Mouse (Mus musculus): ENCODE results near the gene Wdr93. TPM values are rescaled to one million over a fixed set of nuclear protein-coding genes. Genes with fewer than 3 reads are reported as not detected.

The Wdr93 gene
- polyA plus RNA-seq, 1 experiment from 2014 or later: 0.32 TPM

DNA sequence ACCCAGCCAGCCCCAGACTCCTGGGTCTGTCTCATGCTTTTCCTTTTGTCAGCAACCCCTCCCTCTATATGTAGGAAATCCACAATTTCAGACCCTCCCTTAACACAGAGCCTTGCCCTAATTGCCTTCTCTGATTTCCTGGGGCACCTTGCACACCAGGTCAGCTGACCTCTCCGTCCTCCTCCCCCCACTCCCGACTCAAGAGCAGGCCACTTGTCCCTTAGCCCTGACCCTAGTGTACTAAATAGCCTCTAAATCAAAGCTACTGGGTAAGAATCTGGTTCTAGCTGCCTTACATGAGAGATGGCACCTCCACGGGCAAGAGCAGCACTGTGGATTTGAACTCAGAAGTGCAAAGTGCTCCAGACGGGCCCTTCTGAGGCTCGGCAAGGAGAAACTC lies 59.1 kb downstream of the Wdr93 start:
- Histone ChIP-seq H3K4me2 (replicated peaks; ENCODE audit: low read depth, low read length) (no peak overlapping the region), H3K4me3 (ENCODE audit: low read length) (no peak overlapping the region), H3K9me3 (ENCODE audit: control insufficient read depth, low read length) (no peaks in the 10 kb centered on the region), H3K27ac (ENCODE audit: low read depth, low read length) (no peak overlapping the region), H3K36me3 (ENCODE audit: control insufficient read depth, insufficient read depth, low read length) (no peaks in the 10 kb centered on the region), H3K4me1 (ENCODE audit: control insufficient read depth, insufficient read depth, low read length) (no peaks in the 10 kb centered on the region), H3K9ac (ENCODE audit: low read depth, low read length) (no peak overlapping the region), H3K27me3 (ENCODE audit: control insufficient read depth, insufficient read depth, low read length) (no peaks in the 10 kb centered on the region; the same call in 1 of the 2 replicates)
- ATAC-seq (ENCODE audit: low FRiP score, low TSS enrichment): no peak
- 37% methylated on average over 5 of the region's 5 CpGs for WGBS

GRCm38 (mm10) chr7:79803887-79804286 lies 60.9 kb downstream of the Wdr93 start:
- H3K36me3 ChIP-seq (ENCODE audit: control insufficient read depth, insufficient read depth, low read length): no peaks in the 10 kb centered on the region
- no peak overlapping the region for H3K4me3 ChIP-seq (ENCODE audit: low read length)
- H3K9me3 ChIP-seq (ENCODE audit: control insufficient read depth, low read length): no peaks in the 10 kb centered on the region
- no peak overlapping the region for H3K27ac ChIP-seq (ENCODE audit: low read depth, low read length)
- no peak overlapping the region for H3K4me2 ChIP-seq (replicated peaks; ENCODE audit: low read depth, low read length)
- H3K27me3 ChIP-seq (ENCODE audit: control insufficient read depth, insufficient read depth, low read length): no peaks in the 10 kb centered on the region
- 50% methylated on average over 2 of the region's 2 CpGs for WGBS
- no peak overlapping the region for H3K9ac ChIP-seq (ENCODE audit: low read depth, low read length)
- H3K4me1 ChIP-seq (ENCODE audit: control insufficient read depth, insufficient read depth, low read length): no peaks in the 10 kb centered on the region
- ATAC-seq (ENCODE audit: low FRiP score, low TSS enrichment): no peak

DNA sequence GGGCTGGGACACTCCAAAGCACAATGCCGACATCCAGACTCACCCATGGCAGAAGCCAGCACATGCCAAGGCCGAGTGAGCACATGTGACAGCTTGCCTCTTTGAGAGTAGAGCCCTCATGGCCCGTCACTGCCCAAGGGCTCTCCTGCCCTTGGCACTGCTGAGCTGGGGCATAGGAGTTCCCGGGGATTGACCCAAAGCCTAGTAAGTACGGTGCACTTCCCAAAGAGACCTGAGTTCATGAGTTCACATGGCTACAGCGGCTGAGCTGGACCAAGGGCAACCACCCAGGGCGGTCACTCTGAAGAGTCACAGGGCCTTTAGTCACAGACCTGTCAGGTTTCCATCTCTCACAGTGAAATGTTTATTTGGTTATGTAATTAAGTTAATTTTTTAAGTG lies 65.6 kb downstream of the Wdr93 start:
- Histone ChIP-seq H3K27me3 (ENCODE audit: control insufficient read depth, insufficient read depth, low read length) (peaks cover 22% of the 10 kb centered on the region), H3K9ac (ENCODE audit: low read depth, low read length) (no peak overlapping the region), H3K36me3 (ENCODE audit: control insufficient read depth, insufficient read depth, low read length) (no peaks in the 10 kb centered on the region), H3K9me3 (ENCODE audit: control insufficient read depth, low read length) (no peaks in the 10 kb centered on the region), H3K4me1 (ENCODE audit: control insufficient read depth, insufficient read depth, low read length) (no peaks in the 10 kb centered on the region), H3K4me2 (replicated peaks; ENCODE audit: low read depth, low read length) (no peak overlapping the region), H3K27ac (ENCODE audit: low read depth, low read length) (no peak overlapping the region), H3K4me3 (ENCODE audit: low read length) (no peak overlapping the region)
- ATAC-seq (ENCODE audit: low FRiP score, low TSS enrichment): no peak
- 90% methylated on average over 7 of the region's 7 CpGs for WGBS

- WGBS: 11% methylated on average over 71 of the region's 71 CpGs
- no peak within 1 kb of the TSS for H3K27ac ChIP-seq (ENCODE audit: low read depth, low read length)
- no peaks in the 10 kb centered on the region for H3K9me3 ChIP-seq (ENCODE audit: control insufficient read depth, low read length)
- peak within 1 kb of the TSS; percentile 57 for H3K9ac ChIP-seq (ENCODE audit: low read depth, low read length)
- H3K4me3 ChIP-seq (ENCODE audit: low read length): peak within 1 kb of the TSS; percentile 35
- ATAC-seq (ENCODE audit: low FRiP score, low TSS enrichment): peak; percentile 66
- H3K4me1 ChIP-seq (ENCODE audit: control insufficient read depth, insufficient read depth, low read length): no peaks in the 10 kb centered on the region
- no peaks in the 10 kb centered on the region for H3K36me3 ChIP-seq (ENCODE audit: control insufficient read depth, insufficient read depth, low read length)
- peaks cover 22% of the 10 kb centered on the region for H3K27me3 ChIP-seq (ENCODE audit: control insufficient read depth, insufficient read depth, low read length)
- peak within 1 kb of the TSS; percentile 65 for H3K4me2 ChIP-seq (replicated peaks; ENCODE audit: low read depth, low read length)
Measured at GRCm38 (mm10) chr7:79810611-79811506, 67.9 kb downstream of the Wdr93 start, which contains the start of gene Mesp2. Gene Mesp2, plus strand, starts transcription at chr7:79810727.

- no peak overlapping the region for H3K4me3 ChIP-seq (ENCODE audit: low read length)
- no peak overlapping the region for H3K27ac ChIP-seq (ENCODE audit: low read depth, low read length)
- H3K36me3 ChIP-seq (ENCODE audit: control insufficient read depth, insufficient read depth, low read length): no peaks in the 10 kb centered on the region
- H3K4me2 ChIP-seq (replicated peaks; ENCODE audit: low read depth, low read length): no peak overlapping the region
- no peak for ATAC-seq (ENCODE audit: low FRiP score, low TSS enrichment)
- no peak overlapping the region for H3K9ac ChIP-seq (ENCODE audit: low read depth, low read length)
- H3K9me3 ChIP-seq (ENCODE audit: control insufficient read depth, low read length): no peaks in the 10 kb centered on the region
- peaks cover 22% of the 10 kb centered on the region for H3K27me3 ChIP-seq (ENCODE audit: control insufficient read depth, insufficient read depth, low read length)
- 84% methylated on average over 1 of the region's 1 CpGs for WGBS
- no peaks in the 10 kb centered on the region for H3K4me1 ChIP-seq (ENCODE audit: control insufficient read depth, insufficient read depth, low read length)
Measured at GRCm38 (mm10) chr7:79813409-79813808, 70.4 kb downstream of the Wdr93 start.

- Histone ChIP-seq H3K9me3 (ENCODE audit: control insufficient read depth, low read length) (no peaks in the 10 kb centered on the region), H3K27me3 (ENCODE audit: control insufficient read depth, insufficient read depth, low read length) (no peaks in the 10 kb centered on the region), H3K4me1 (ENCODE audit: control insufficient read depth, insufficient read depth, low read length) (peaks cover 5% of the 10 kb centered on the region; the same call in 1 of the 2 replicates), H3K27ac (ENCODE audit: low read depth, low read length) (no peak overlapping the region), H3K9ac (ENCODE audit: low read depth, low read length) (no peak overlapping the region), H3K4me3 (ENCODE audit: low read length) (no peak overlapping the region), H3K4me2 (replicated peaks; ENCODE audit: low read depth, low read length) (no peak overlapping the region), H3K36me3 (ENCODE audit: control insufficient read depth, insufficient read depth, low read length) (no peaks in the 10 kb centered on the region)
- ATAC-seq (ENCODE audit: low FRiP score, low TSS enrichment): no peak
- WGBS: 5% methylated on average over 6 of the region's 6 CpGs
Measured at GRCm38 (mm10) chr7:79818321-79818720, 75.4 kb downstream of the Wdr93 start.

DNA sequence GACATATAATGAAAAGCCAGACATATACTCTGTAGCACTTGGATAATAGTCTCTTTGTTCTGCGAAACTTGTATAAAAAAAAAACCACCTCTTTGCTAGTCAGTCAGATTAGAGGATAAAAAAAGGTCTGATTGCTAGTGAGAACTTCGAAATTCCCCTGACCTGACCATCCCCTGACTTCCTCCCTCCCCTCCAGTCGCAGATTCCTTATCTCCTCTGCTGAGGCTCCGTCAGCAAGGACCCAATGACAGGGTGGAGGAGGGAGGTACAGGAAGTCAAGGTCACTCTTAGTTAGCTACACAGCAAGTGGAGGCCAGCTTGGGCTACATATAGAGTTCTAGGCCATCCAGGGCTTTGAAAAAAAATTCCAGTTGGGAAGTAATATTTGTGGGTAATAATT lies 76.6 kb downstream of the Wdr93 start:
- H3K27ac ChIP-seq (ENCODE audit: low read depth, low read length): no peak overlapping the region
- H3K36me3 ChIP-seq (ENCODE audit: control insufficient read depth, insufficient read depth, low read length): no peaks in the 10 kb centered on the region
- no peak for ATAC-seq (ENCODE audit: low FRiP score, low TSS enrichment)
- H3K9ac ChIP-seq (ENCODE audit: low read depth, low read length): no peak overlapping the region
- 29% methylated on average over 4 of the region's 4 CpGs for WGBS
- H3K4me1 ChIP-seq (ENCODE audit: control insufficient read depth, insufficient read depth, low read length): peaks cover 5% of the 10 kb centered on the region; the same call in 1 of the 2 replicates
- H3K4me3 ChIP-seq (ENCODE audit: low read length): no peak overlapping the region
- no peaks in the 10 kb centered on the region for H3K27me3 ChIP-seq (ENCODE audit: control insufficient read depth, insufficient read depth, low read length)
- H3K4me2 ChIP-seq (replicated peaks; ENCODE audit: low read depth, low read length): no peak overlapping the region
- H3K9me3 ChIP-seq (ENCODE audit: control insufficient read depth, low read length): no peaks in the 10 kb centered on the region; the same call in 1 of the 2 replicates

- no peak overlapping the region for H3K27ac ChIP-seq (ENCODE audit: low read depth, low read length)
- no peaks in the 10 kb centered on the region for H3K27me3 ChIP-seq (ENCODE audit: control insufficient read depth, insufficient read depth, low read length)
- peaks cover 5% of the 10 kb centered on the region; the same call in 1 of the 2 replicates for H3K4me1 ChIP-seq (ENCODE audit: control insufficient read depth, insufficient read depth, low read length)
- ATAC-seq (ENCODE audit: low FRiP score, low TSS enrichment): no peak
- no peaks in the 10 kb centered on the region; the same call in 1 of the 2 replicates for H3K9me3 ChIP-seq (ENCODE audit: control insufficient read depth, low read length)
- H3K36me3 ChIP-seq (ENCODE audit: control insufficient read depth, insufficient read depth, low read length): no peaks in the 10 kb centered on the region
- no peak overlapping the region for H3K4me3 ChIP-seq (ENCODE audit: low read length)
- no peak overlapping the region for H3K9ac ChIP-seq (ENCODE audit: low read depth, low read length)
- WGBS: 65% methylated on average over 11 of the region's 11 CpGs
- H3K4me2 ChIP-seq (replicated peaks; ENCODE audit: low read depth, low read length): no peak overlapping the region
Measured at GRCm38 (mm10) chr7:79819996-79820395, 77.0 kb downstream of the Wdr93 start.

- Histone ChIP-seq H3K9me3 (ENCODE audit: control insufficient read depth, low read length) (no peaks in the 10 kb centered on the region; the same call in 1 of the 2 replicates), H3K36me3 (ENCODE audit: control insufficient read depth, insufficient read depth, low read length) (0 out of 2 replicates have a peak, but pooled peaks cover 5% of the 10 kb centered on the region), H3K27ac (ENCODE audit: low read depth, low read length) (no peak overlapping the region), H3K4me1 (ENCODE audit: control insufficient read depth, insufficient read depth, low read length) (peaks cover 5% of the 10 kb centered on the region; the same call in 1 of the 2 replicates), H3K4me3 (ENCODE audit: low read length) (no peak overlapping the region), H3K9ac (ENCODE audit: low read depth, low read length) (no peak overlapping the region), H3K27me3 (ENCODE audit: control insufficient read depth, insufficient read depth, low read length) (no peaks in the 10 kb centered on the region), H3K4me2 (replicated peaks; ENCODE audit: low read depth, low read length) (no peak overlapping the region)
- 86% methylated on average over 12 of the region's 12 CpGs for WGBS
- ATAC-seq (ENCODE audit: low FRiP score, low TSS enrichment): no peak
Measured at GRCm38 (mm10) chr7:79822092-79822695, 79.2 kb downstream of the Wdr93 start.

Data from kidney, embryonic 14.5 days (tissue).